Mouse (Mus musculus): ENCODE measurements around the gene Gdf15. TPM values are rescaled to one million over a fixed set of nuclear protein-coding genes. Genes with fewer than 3 reads are reported as not detected.
A peak's percentile ranks its signal among the peaks of the same experiment; 100 is the strongest.

Gdf15 gene
- total RNA-seq, 4 experiments from 2014 or later = not detected

- DNase-seq (ENCODE audit: low spot score in 2 of 2) = no peak
Measured at GRCm38 (mm10) chr8:70606780-70607602, 25.3 kb downstream of the Gdf15 start.

- DNase-seq (ENCODE audit: low spot score in 2 of 2) = no peak
Measured at GRCm38 (mm10) chr8:70605871-70606779, 26.1 kb downstream of the Gdf15 start.

GRCm38 (mm10) chr8:70604558-70604957 is 27.7 kb downstream of the Gdf15 start:
- no peak for DNase-seq (ENCODE audit: low spot score in 2 of 2)

GRCm38 (mm10) chr8:70602139-70602811 is 30.0 kb downstream of the Gdf15 start:
- DNase-seq (ENCODE audit: low spot score in 2 of 2) = no peak

- peak; percentile 80 to 81 for DNase-seq (ENCODE audit: low spot score in 2 of 2)
Measured at GRCm38 (mm10) chr8:70601271-70601649, 31.0 kb downstream of the Gdf15 start.

- no peak for DNase-seq (ENCODE audit: low spot score in 2 of 2)
Measured at GRCm38 (mm10) chr8:70600473-70601270, 31.6 kb downstream of the Gdf15 start.

- no peak for DNase-seq (ENCODE audit: low spot score in 2 of 2)
Measured at GRCm38 (mm10) chr8:70599507-70600290, 32.6 kb downstream of the Gdf15 start.

GRCm38 (mm10) chr8:70598722-70599121 is 33.5 kb downstream of the Gdf15 start:
- no peak for DNase-seq (ENCODE audit: low spot score in 2 of 2)

GRCm38 (mm10) chr8:70598283-70598682 is 34.0 kb downstream of the Gdf15 start:
- DNase-seq (ENCODE audit: low spot score in 2 of 2) = peak; percentile 77 to 85

- DNase-seq (ENCODE audit: low spot score in 2 of 2) = no peak
Measured at GRCm38 (mm10) chr8:70597417-70598272, 34.6 kb downstream of the Gdf15 start.

- DNase-seq (ENCODE audit: low spot score in 2 of 2) = no peak
Measured at GRCm38 (mm10) chr8:70596775-70597416, 35.4 kb downstream of the Gdf15 start.

- DNase-seq (ENCODE audit: low spot score in 2 of 2) = no peak
Measured at GRCm38 (mm10) chr8:70596216-70596615, 36.0 kb downstream of the Gdf15 start.

GRCm38 (mm10) chr8:70595811-70596210 is 36.4 kb downstream of the Gdf15 start:
- no peak for DNase-seq (ENCODE audit: low spot score in 2 of 2)

- no peak for DNase-seq (ENCODE audit: low spot score in 2 of 2)
Measured at GRCm38 (mm10) chr8:70594621-70595564, 37.4 kb downstream of the Gdf15 start.

- DNase-seq (ENCODE audit: low spot score in 2 of 2) = no peak
Measured at GRCm38 (mm10) chr8:70593961-70594609, 38.2 kb downstream of the Gdf15 start, which contains the start of gene Isyna1. TSS of gene Isyna1 (plus strand) at chr8:70594373.

- no peak for DNase-seq (ENCODE audit: low spot score in 2 of 2)
Measured at GRCm38 (mm10) chr8:70593173-70593572, 39.1 kb downstream of the Gdf15 start.

- no peak for DNase-seq (ENCODE audit: low spot score in 2 of 2)
Measured at GRCm38 (mm10) chr8:70591569-70591968, 40.7 kb downstream of the Gdf15 start.
